Mouse (Mus musculus): ENCODE results near the gene Tet2. TPM values are rescaled to one million over a fixed set of nuclear protein-coding genes. Genes with fewer than 3 reads are reported as not detected.

Gene Tet2
- polyA plus RNA-seq, 1 experiment from 2014 or later, result 28.4 TPM

DNA sequence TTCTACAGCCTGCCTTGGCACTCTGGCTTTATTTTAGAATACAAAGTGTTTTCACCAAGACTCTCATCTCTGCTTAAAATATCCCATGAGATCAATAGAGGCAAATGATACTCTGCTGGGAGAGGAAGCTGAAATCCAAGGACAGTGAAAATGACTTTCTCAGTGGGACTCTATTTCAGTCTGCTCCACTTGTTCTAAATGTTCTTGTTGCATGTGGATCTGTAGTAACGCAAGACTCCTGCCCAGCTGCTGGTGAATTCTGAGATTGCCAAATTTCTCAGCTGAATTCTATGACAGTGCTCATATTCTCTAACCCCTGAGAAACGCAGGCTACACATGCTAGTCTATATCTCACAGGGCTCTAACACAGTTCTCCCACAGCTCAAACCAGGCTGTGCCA is 35.1 kb downstream of the Tet2 start:
- Histone ChIP-seq H3K4me3 (ENCODE audit: low read depth, low read length) (no peak overlapping the region), H3K4me1 (ENCODE audit: control insufficient read depth, insufficient read depth, low read length) (no peaks in the 10 kb centered on the region), H3K36me3 (ENCODE audit: control insufficient read depth, insufficient read depth, low read length) (peaks cover 17% of the 10 kb centered on the region), H3K9me3 (ENCODE audit: control insufficient read depth, low read depth, low read length) (no peaks in the 10 kb centered on the region), H3K4me2 (replicated peaks; ENCODE audit: low read depth, low read length) (no peak overlapping the region), H3K9ac (replicated peaks; ENCODE audit: low read depth, low read length) (no peak overlapping the region), H3K27ac (ENCODE audit: low read length) (no peak overlapping the region), H3K27me3 (ENCODE audit: control insufficient read depth, insufficient read depth, low read length) (no peaks in the 10 kb centered on the region)
- no peak for ATAC-seq (ENCODE audit: insufficient number of reproducible peaks, insufficient read depth, low FRiP score, low read depth)
- 90% methylated on average over 2 of the region's 2 CpGs for WGBS

DNA sequence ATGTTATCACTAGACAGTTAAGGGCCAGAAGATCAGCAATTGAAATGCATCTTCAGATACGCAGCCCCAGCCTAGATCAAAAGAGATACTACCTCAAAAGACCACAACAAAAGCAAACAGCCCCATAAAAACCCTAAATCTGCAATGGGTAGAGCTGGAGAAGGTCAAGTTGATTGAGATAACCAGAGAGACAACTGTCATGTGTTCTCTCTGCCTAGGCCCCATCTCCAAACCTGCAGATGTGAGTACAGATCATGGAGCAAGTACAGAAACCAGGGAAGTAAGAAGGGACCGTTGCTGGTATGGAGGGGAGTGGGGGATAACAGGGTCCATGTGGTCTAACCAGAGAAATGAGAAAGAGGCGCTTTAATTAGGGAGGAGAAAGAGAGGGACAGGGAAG is 36.1 kb downstream of the Tet2 start:
- H3K4me2 ChIP-seq (replicated peaks; ENCODE audit: low read depth, low read length), result no peak overlapping the region
- 95% methylated on average over 3 of the region's 3 CpGs for WGBS
- H3K4me1 ChIP-seq (ENCODE audit: control insufficient read depth, insufficient read depth, low read length), result no peaks in the 10 kb centered on the region
- no peak overlapping the region for H3K4me3 ChIP-seq (ENCODE audit: low read depth, low read length)
- peaks cover 15% of the 10 kb centered on the region for H3K36me3 ChIP-seq (ENCODE audit: control insufficient read depth, insufficient read depth, low read length)
- ATAC-seq (ENCODE audit: insufficient number of reproducible peaks, insufficient read depth, low FRiP score, low read depth), result no peak
- no peaks in the 10 kb centered on the region for H3K9me3 ChIP-seq (ENCODE audit: control insufficient read depth, low read depth, low read length)
- no peaks in the 10 kb centered on the region for H3K27me3 ChIP-seq (ENCODE audit: control insufficient read depth, insufficient read depth, low read length)
- no peak overlapping the region for H3K9ac ChIP-seq (replicated peaks; ENCODE audit: low read depth, low read length)
- no peak overlapping the region for H3K27ac ChIP-seq (ENCODE audit: low read length)

DNA sequence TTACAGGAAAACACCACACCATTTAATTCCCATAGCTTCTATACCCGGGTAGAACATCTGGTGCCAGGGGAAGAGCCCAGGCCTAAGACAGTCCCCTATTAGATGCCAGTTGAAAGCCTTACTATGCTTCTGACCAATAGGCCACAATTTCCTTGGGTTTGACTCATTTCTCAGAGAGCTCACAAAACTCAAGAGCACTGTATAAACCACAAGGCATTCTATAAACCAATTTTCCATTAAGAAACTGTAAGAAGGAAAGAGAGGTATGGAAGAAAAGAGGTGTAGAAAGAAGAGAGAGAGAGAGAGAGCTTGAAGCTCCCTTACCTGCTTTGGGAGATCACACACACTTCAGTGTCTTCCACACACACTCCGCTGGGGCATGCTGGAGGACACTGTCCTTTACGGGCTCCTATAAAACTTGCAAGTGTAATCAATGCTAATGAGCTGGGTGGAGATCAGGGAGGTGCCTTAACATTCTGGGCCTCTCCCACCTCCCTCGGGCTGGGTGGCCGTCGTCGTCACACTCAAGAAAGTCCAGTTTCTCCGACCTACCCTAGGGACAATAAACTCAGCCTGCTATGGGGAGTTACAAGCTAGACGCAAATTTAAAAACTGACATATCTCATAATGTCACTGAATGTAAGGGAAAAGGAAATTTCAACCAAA is 38.5 kb downstream of the Tet2 start:
- H3K4me3 ChIP-seq (ENCODE audit: low read depth, low read length), result no peak overlapping the region
- no peaks in the 10 kb centered on the region for H3K27me3 ChIP-seq (ENCODE audit: control insufficient read depth, insufficient read depth, low read length)
- no peak overlapping the region for H3K9ac ChIP-seq (replicated peaks; ENCODE audit: low read depth, low read length)
- H3K4me1 ChIP-seq (ENCODE audit: control insufficient read depth, insufficient read depth, low read length), result no peaks in the 10 kb centered on the region
- ATAC-seq (ENCODE audit: insufficient number of reproducible peaks, insufficient read depth, low FRiP score, low read depth), result no peak
- H3K36me3 ChIP-seq (ENCODE audit: control insufficient read depth, insufficient read depth, low read length), result peaks cover 2% of the 10 kb centered on the region
- H3K9me3 ChIP-seq (ENCODE audit: control insufficient read depth, low read depth, low read length), result no peaks in the 10 kb centered on the region
- 71% methylated on average over 9 of the region's 9 CpGs for WGBS
- H3K4me2 ChIP-seq (replicated peaks; ENCODE audit: low read depth, low read length), result no peak overlapping the region
- H3K27ac ChIP-seq (ENCODE audit: low read length), result no peak overlapping the region

DNA sequence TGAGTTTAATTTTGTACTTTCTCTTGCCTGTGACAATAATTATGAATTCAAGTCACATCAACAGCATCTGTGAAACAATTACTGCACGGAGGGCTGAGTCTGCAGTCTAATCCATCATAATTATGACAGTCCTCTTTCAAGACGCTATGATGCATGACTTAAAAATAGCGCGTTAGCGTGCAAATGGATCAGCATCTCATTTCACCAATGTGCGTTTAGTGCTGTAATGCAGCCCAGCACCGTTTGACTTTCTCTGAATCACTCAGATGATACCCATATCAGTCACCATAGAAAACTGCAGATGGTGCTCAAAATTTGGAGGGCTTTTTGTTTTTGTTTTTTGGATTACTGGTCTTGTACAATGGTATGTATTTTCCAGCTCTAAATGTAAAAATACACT is 48.0 kb downstream of the Tet2 start:
- Histone ChIP-seq H3K9me3 (ENCODE audit: control insufficient read depth, low read depth, low read length) (no peaks in the 10 kb centered on the region), H3K9ac (replicated peaks; ENCODE audit: low read depth, low read length) (no peak overlapping the region), H3K36me3 (ENCODE audit: control insufficient read depth, insufficient read depth, low read length) (no peaks in the 10 kb centered on the region), H3K27ac (ENCODE audit: low read length) (no peak overlapping the region), H3K4me2 (replicated peaks; ENCODE audit: low read depth, low read length) (no peak overlapping the region), H3K27me3 (ENCODE audit: control insufficient read depth, insufficient read depth, low read length) (no peaks in the 10 kb centered on the region), H3K4me3 (ENCODE audit: low read depth, low read length) (no peak overlapping the region), H3K4me1 (ENCODE audit: control insufficient read depth, insufficient read depth, low read length) (no peaks in the 10 kb centered on the region)
- ATAC-seq (ENCODE audit: insufficient number of reproducible peaks, insufficient read depth, low FRiP score, low read depth), result no peak
- WGBS, result 79% methylated on average over 7 of the region's 7 CpGs

DNA sequence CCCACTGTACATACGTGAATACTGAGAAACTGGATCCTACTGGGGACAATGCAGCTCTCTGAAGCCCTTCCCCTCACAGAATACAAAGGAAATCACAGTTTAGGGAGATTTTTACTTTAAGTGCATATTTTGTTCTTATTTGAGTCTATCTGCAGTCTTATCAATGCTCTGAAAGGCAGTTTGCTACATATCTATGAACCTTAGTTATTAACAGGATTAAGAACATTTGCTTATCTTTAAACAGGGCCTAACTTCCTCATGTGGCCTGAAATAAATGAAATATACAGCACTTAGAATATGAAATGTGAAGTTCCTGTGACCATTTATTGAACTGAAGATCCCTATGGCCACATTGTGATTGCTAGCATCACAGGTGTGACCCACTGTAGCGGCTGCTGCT is 53.6 kb downstream of the Tet2 start:
- Histone ChIP-seq H3K27ac (ENCODE audit: low read length) (no peak overlapping the region), H3K9ac (replicated peaks; ENCODE audit: low read depth, low read length) (no peak overlapping the region), H3K4me3 (ENCODE audit: low read depth, low read length) (no peak overlapping the region), H3K4me1 (ENCODE audit: control insufficient read depth, insufficient read depth, low read length) (no peaks in the 10 kb centered on the region), H3K27me3 (ENCODE audit: control insufficient read depth, insufficient read depth, low read length) (no peaks in the 10 kb centered on the region), H3K4me2 (replicated peaks; ENCODE audit: low read depth, low read length) (no peak overlapping the region), H3K36me3 (ENCODE audit: control insufficient read depth, insufficient read depth, low read length) (peaks cover 22% of the 10 kb centered on the region), H3K9me3 (ENCODE audit: control insufficient read depth, low read depth, low read length) (no peaks in the 10 kb centered on the region)
- ATAC-seq (ENCODE audit: insufficient number of reproducible peaks, insufficient read depth, low FRiP score, low read depth), result no peak
- WGBS, result 64% methylated on average over 2 of the region's 2 CpGs

DNA sequence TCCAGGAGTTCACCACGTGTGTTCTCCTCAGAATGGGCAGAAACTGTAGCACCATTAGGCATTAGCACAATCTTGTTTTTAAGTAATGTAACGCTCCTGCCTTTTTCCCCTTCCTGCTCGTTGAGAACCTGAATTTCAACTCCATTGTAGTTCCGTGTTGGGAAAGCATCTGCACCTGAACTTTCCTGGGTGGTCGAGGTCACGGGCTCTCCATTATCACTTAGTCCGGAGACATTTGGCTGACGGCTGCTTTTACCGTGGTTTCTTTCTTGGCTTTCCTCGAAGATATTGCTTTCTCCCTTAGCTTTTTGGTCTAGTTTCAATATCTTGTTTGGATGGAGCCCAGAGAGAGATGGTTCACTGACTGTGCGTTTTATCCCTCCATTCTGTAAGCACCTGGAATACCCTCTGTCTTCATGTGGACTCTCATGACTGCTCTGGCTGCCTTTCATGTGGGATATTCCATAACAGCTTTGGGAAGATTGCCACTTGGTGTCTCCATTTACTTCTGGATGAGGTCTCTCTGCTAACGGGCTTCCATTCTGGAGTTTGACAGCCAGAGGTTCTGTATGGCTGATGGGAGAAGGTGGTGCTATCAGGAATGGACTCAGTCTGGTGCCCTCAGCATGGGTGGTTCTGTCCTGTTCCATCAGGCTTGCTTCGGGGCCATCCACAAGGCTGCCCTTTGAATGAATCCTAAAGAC is 56.8 kb downstream of the Tet2 start:
- 80% methylated on average over 13 of the region's 13 CpGs for WGBS
- H3K9me3 ChIP-seq (ENCODE audit: control insufficient read depth, low read depth, low read length), result no peaks in the 10 kb centered on the region
- no peak for ATAC-seq (ENCODE audit: insufficient number of reproducible peaks, insufficient read depth, low FRiP score, low read depth)
- H3K4me1 ChIP-seq (ENCODE audit: control insufficient read depth, insufficient read depth, low read length), result no peaks in the 10 kb centered on the region
- no peak overlapping the region for H3K27ac ChIP-seq (ENCODE audit: low read length)
- H3K4me2 ChIP-seq (replicated peaks; ENCODE audit: low read depth, low read length), result no peak overlapping the region
- H3K27me3 ChIP-seq (ENCODE audit: control insufficient read depth, insufficient read depth, low read length), result no peaks in the 10 kb centered on the region
- H3K9ac ChIP-seq (replicated peaks; ENCODE audit: low read depth, low read length), result no peak overlapping the region
- H3K4me3 ChIP-seq (ENCODE audit: low read depth, low read length), result no peak overlapping the region
- H3K36me3 ChIP-seq (ENCODE audit: control insufficient read depth, insufficient read depth, low read length), result peaks cover 30% of the 10 kb centered on the region

DNA sequence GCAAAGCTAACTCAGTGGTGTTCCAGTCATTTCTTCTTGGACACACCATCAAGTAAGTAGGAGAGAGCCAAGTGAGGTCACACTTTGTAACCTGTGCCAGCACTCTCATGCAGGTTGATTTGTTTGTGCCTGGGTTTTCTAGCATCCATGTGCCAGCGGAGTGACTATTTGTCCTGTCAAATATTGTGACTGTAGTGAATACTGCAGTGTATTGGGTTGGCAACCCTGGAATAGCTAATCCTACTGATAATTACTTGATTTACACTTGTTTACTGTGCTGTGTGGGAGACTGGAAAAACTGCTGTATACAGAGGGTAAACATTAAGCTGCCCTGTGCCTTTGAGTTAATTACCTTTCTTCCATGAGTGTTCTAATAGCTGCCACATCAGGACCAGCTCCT is 62.1 kb downstream of the Tet2 start:
- H3K9ac ChIP-seq (replicated peaks; ENCODE audit: low read depth, low read length), result no peak overlapping the region
- H3K27ac ChIP-seq (ENCODE audit: low read length), result no peak overlapping the region
- H3K4me3 ChIP-seq (ENCODE audit: low read depth, low read length), result no peak overlapping the region
- H3K36me3 ChIP-seq (ENCODE audit: control insufficient read depth, insufficient read depth, low read length), result peaks cover 52% of the 10 kb centered on the region
- H3K4me2 ChIP-seq (replicated peaks; ENCODE audit: low read depth, low read length), result no peak overlapping the region
- H3K9me3 ChIP-seq (ENCODE audit: control insufficient read depth, low read depth, low read length), result no peaks in the 10 kb centered on the region
- no peaks in the 10 kb centered on the region for H3K27me3 ChIP-seq (ENCODE audit: control insufficient read depth, insufficient read depth, low read length)
- 97% methylated on average over 1 of the region's 1 CpGs for WGBS
- no peaks in the 10 kb centered on the region for H3K4me1 ChIP-seq (ENCODE audit: control insufficient read depth, insufficient read depth, low read length)
- no peak for ATAC-seq (ENCODE audit: insufficient number of reproducible peaks, insufficient read depth, low FRiP score, low read depth)

DNA sequence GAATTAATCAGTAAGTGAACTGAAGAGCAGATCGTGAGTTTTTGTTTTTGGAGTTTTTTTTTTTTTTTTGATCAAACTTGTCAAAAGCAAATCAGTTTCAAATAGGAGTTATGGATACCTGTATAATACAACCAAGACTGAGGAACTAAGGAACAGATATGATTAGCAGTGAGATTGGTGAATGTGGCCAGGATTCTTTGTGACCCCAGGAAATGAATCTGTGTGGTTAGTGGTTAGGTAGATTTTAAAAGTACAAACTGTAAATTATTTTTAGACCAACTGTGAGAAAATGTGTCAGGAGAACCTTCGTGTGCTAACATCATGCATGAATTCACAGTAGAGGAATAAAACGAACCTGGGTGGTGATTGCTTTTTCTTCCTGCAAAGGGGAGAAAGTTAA is 66.0 kb downstream of the Tet2 start:
- H3K9ac ChIP-seq (replicated peaks; ENCODE audit: low read depth, low read length), result no peak overlapping the region
- no peak overlapping the region for H3K4me3 ChIP-seq (ENCODE audit: low read depth, low read length)
- no peak for ATAC-seq (ENCODE audit: insufficient number of reproducible peaks, insufficient read depth, low FRiP score, low read depth)
- WGBS, result 90% methylated on average over 3 of the region's 3 CpGs
- no peaks in the 10 kb centered on the region for H3K4me1 ChIP-seq (ENCODE audit: control insufficient read depth, insufficient read depth, low read length)
- no peaks in the 10 kb centered on the region for H3K27me3 ChIP-seq (ENCODE audit: control insufficient read depth, insufficient read depth, low read length)
- no peak overlapping the region for H3K4me2 ChIP-seq (replicated peaks; ENCODE audit: low read depth, low read length)
- peaks cover 37% of the 10 kb centered on the region for H3K36me3 ChIP-seq (ENCODE audit: control insufficient read depth, insufficient read depth, low read length)
- no peaks in the 10 kb centered on the region for H3K9me3 ChIP-seq (ENCODE audit: control insufficient read depth, low read depth, low read length)
- H3K27ac ChIP-seq (ENCODE audit: low read length), result no peak overlapping the region

DNA sequence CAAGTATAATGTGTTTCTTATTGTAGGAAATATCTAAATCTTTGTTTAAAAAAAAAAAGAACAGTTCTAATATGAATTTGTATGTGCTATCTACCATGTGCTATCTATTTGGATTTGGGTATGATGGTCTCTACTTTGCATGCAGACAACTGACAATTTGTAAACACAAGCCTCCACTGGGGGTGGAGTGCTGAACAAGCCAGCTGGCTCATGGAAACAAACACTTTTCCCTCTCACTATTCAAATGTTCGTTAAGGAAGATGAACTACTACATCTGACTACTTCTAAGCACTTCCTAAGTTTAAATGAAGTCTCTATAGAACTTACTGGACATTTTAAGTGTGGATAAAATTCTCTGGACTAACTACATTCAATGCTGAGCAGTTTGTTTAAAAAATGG is 71.2 kb downstream of the Tet2 start:
- Histone ChIP-seq H3K36me3 (ENCODE audit: control insufficient read depth, insufficient read depth, low read length) (peaks cover 38% of the 10 kb centered on the region), H3K27me3 (ENCODE audit: control insufficient read depth, insufficient read depth, low read length) (no peaks in the 10 kb centered on the region), H3K4me3 (ENCODE audit: low read depth, low read length) (no peak overlapping the region), H3K9me3 (ENCODE audit: control insufficient read depth, low read depth, low read length) (no peaks in the 10 kb centered on the region), H3K4me2 (replicated peaks; ENCODE audit: low read depth, low read length) (no peak overlapping the region), H3K27ac (ENCODE audit: low read length) (no peak overlapping the region), H3K4me1 (ENCODE audit: control insufficient read depth, insufficient read depth, low read length) (no peaks in the 10 kb centered on the region), H3K9ac (replicated peaks; ENCODE audit: low read depth, low read length) (no peak overlapping the region)
- 74% methylated on average over 1 of the region's 1 CpGs for WGBS
- ATAC-seq (ENCODE audit: insufficient number of reproducible peaks, insufficient read depth, low FRiP score, low read depth), result no peak
